In genomic region chr5:147752914-147753341, GRCm38 (mm10) we compare ENCODE assay signal across 8 mouse cellular contexts. TPM values are rescaled to one million over a fixed set of nuclear protein-coding genes. Genes with fewer than 3 reads are reported as not detected.
DNase-seq lines count a peak whose midpoint lies in the region; ATAC-seq lines count a peak whose summit lies in the region.

No protein-coding gene starts in this region.

- under 1% methylated on average over 25 of the region's 25 CpGs for WGBS in heart, embryonic 12.5 days
- WGBS in kidney, embryonic 15.5 days = under 1% methylated on average over 25 of the region's 25 CpGs

- H3K9me3 ChIP-seq in heart, embryonic 12.5 days (replicated peaks) = peaks cover 8% of the 10 kb centered on the region; the same call in 1 of the 2 replicates
- no peaks in the 10 kb centered on the region for H3K9me3 ChIP-seq in kidney, embryonic 15.5 days (replicated peaks)

- peaks cover 17% of the 10 kb centered on the region for H3K27me3 ChIP-seq in heart, embryonic 12.5 days (replicated peaks)
- peaks cover 57% of the 10 kb centered on the region for H3K27me3 ChIP-seq in kidney, embryonic 15.5 days

- 0 out of 2 replicates have a peak overlapping the region, but pooled peaks have one; percentile 5 for H3K9ac ChIP-seq in heart, embryonic 12.5 days
- no peak overlapping the region for H3K9ac ChIP-seq in kidney, embryonic 15.5 days

- no peaks in the 10 kb centered on the region for H3K36me3 ChIP-seq in heart, embryonic 12.5 days
- no peaks in the 10 kb centered on the region for H3K36me3 ChIP-seq in kidney, embryonic 15.5 days

- H3K4me1 ChIP-seq in heart, embryonic 12.5 days (replicated peaks) = peaks cover 22% of the 10 kb centered on the region
- peaks cover 38% of the 10 kb centered on the region for H3K4me1 ChIP-seq in kidney, embryonic 15.5 days

- peak overlapping the region; percentile 69 for H3K4me2 ChIP-seq in heart, embryonic 12.5 days
- peak overlapping the region; percentile 51 for H3K4me2 ChIP-seq in kidney, embryonic 15.5 days

- peak; percentile 29 for DNase-seq in lung, postnatal 14 days
- no peak for DNase-seq in right cerebral cortex, postnatal 4 days
- no peak for DNase-seq in spleen, postnatal 14 days (ENCODE audit: low spot score in 2 of 2)
- no peak for DNase-seq in thymus, postnatal 0 days (ENCODE audit: low spot score)
- no peak for DNase-seq in layer of hippocampus, postnatal 14 days (ENCODE audit: low spot score in 2 of 2)

- peak overlapping the region; percentile 36 for H3K4me3 ChIP-seq in heart, embryonic 12.5 days
- peak overlapping the region; percentile 27 for H3K4me3 ChIP-seq in kidney, embryonic 15.5 days (replicated peaks)

- 0 out of 2 replicates have a peak, but pooled peaks have one; percentile 7 for ATAC-seq in common myeloid progenitor, adult 5-6 weeks (replicated peaks; ENCODE audit: low read depth, poor library complexity, severe bottlenecking)
- no peak; the same call in 1 of the 2 replicates for ATAC-seq in heart, embryonic 12.5 days (ENCODE audit: insufficient number of reproducible peaks, low FRiP score)
- peak; percentile 31; the same call in 1 of the 2 replicates for ATAC-seq in kidney, embryonic 15.5 days (replicated peaks; ENCODE audit: low FRiP score)

- H3K27ac ChIP-seq in heart, embryonic 12.5 days (ENCODE audit: poor library complexity, severe bottlenecking) = no peak overlapping the region
- H3K27ac ChIP-seq in kidney, embryonic 15.5 days = peak overlapping the region; percentile 20; the same call in 1 of the 2 replicates

RNA-seq across cellular contexts. Expression of gene Flt1, which starts 27.1 kb away (rescaled TPM):
- total RNA-seq in common myeloid progenitor, adult 5-6 weeks (2017) = 0.23 TPM in 1 of 2 replicates, not detected in the other
- polyA plus RNA-seq in heart, embryonic 12.5 days (2016; fragmentation: Nextera tagmentation; extraction: Ambion mirVana) = 27.8 and 30.4 TPM in 2 replicates
- 17.5 and 19.4 TPM in 2 replicates for polyA plus RNA-seq in kidney, embryonic 15.5 days (2015; fragmentation: Nextera tagmentation; extraction: Ambion mirVana)
- polyA plus RNA-seq in thymus, postnatal 0 days (2015; fragmentation: Nextera tagmentation; extraction: Ambion mirVana) = 2.0 and 2.9 TPM in 2 replicates
- 10 to 100 TPM; 28.4 to 30.1 TPM for total RNA-seq in layer of hippocampus, postnatal 14 days (2021)
